Mouse (Mus musculus) mesoderm, embryonic 11.5 days (tissue): ENCODE measurements at regions not wholly inside any gene's neighbourhood (a gene's known extent, or its start where the extent isn't known, plus 50 kb on each side); places are given as distances from the start of the nearest gene placed in this dataset.

Source experiments
- DNase-seq: peaks from one replicate; pipeline ENCODE4 v3.0.0-alpha.2; 2012; ENCODE audit warnings: low read depth, low spot score

GRCm38 (mm10) chr4:10604513-10604912 lies 269.8 kb upstream of the 2610301B20Rik start:
- DNase-seq, result no peak

- no peak for DNase-seq
Measured at GRCm38 (mm10) chr4:10607855-10608576, 266.3 kb upstream of the 2610301B20Rik start.

GRCm38 (mm10) chr4:10610784-10611183 lies 263.5 kb upstream of the 2610301B20Rik start:
- no peak for DNase-seq
